Mouse (Mus musculus): ENCODE measurements around the gene Add1. TPM values are rescaled to one million over a fixed set of nuclear protein-coding genes. Genes with fewer than 3 reads are reported as not detected.

Gene Add1
- 100 to 1,000 TPM; 219 to 282 TPM for polyA plus RNA-seq (2017; shearing (Covaris generic))

DNA sequence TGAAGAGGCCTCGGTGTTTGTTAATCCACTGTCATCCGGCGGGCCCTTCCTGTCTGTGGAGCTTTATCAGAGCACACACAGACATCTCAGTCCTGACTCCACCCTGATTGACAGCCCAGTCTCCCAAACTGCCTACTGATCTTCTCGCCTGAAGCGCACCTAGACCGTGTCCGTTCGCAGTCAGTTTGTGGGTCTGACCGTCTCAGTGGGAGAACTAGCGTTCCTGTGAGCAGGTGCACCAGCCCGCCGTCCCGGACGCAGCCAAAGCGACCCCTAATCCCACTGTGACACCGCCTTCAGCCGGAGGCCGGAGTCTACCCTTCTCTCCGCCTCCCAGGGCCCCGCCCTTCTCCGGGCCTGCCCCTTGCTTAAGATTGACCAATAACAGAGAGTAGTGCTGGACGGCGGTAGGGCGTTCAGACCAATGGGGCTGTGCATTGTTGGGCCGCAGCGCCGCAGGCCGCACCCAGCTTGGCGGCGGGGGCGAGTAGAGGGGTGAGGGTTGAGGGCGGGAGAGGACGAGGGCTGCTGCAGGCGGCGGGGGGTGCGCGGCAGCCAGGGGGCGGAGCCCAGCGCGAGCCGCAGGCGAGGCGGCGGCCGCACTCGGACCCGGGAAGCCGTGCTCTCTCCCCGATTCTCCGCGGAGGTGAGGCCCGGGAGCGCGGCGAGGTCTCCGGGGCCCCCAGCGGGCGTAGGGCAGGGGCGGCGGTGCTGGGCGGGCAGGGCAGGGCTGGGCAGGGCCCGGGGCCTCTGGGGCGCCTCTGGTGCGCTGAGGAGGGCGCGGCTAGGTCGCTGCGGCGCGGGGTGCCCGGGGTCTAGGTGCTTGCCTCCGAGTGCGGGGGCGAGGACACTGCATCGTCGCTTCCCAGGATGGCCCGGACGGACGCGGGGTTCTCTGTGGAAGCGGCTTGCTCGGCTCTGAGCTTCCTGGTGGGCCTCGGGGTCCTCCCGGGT is at the start of gene Add1:
Gene Add1, plus strand, starts transcription at position 397 of the 954 bp plus-strand sequence.

DNA sequence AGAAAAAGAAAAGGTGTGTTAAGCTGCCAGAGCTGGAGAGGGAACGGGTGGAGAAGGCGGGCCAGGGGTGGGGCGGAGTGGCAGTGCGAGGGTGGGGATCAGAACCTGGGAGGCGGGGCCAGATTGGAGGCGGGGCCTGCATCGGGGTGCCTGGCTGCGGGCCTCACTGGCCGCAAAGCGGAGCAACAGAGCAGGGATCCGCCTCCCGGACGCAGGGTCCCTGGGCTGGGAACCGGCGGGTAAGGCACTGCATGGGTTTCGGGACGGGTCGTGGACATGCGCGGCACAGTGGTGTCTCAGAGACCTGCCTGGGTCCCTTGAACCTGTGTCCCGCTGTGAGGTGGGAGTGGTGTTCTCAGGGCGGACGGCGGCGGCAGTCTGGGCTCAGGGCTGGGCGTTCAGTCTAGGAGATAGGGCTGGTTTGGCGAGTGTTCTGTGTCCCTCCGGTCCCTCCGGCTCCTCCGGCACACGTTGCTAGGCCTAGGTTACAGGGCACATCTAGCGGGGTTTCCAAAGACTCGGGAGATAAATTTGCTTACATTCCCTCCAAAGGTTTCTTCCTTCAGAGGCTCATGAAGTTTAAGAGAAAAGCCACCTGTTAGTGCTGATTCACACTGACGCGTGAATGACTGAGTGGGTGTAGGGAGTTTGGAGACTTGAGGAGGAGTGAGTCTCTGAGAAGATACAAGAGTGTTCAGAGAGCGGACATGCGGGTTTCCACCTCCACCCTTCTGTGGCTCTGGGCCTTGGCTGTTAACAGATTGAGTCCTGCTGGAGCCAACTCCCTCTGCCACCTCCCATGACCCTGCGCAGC is 47.6 kb upstream of the Add1 start, which contains the start of gene Sh3bp2:
Gene Sh3bp2, plus strand, starts transcription at position 176 of the 814 bp plus-strand sequence.

DNA sequence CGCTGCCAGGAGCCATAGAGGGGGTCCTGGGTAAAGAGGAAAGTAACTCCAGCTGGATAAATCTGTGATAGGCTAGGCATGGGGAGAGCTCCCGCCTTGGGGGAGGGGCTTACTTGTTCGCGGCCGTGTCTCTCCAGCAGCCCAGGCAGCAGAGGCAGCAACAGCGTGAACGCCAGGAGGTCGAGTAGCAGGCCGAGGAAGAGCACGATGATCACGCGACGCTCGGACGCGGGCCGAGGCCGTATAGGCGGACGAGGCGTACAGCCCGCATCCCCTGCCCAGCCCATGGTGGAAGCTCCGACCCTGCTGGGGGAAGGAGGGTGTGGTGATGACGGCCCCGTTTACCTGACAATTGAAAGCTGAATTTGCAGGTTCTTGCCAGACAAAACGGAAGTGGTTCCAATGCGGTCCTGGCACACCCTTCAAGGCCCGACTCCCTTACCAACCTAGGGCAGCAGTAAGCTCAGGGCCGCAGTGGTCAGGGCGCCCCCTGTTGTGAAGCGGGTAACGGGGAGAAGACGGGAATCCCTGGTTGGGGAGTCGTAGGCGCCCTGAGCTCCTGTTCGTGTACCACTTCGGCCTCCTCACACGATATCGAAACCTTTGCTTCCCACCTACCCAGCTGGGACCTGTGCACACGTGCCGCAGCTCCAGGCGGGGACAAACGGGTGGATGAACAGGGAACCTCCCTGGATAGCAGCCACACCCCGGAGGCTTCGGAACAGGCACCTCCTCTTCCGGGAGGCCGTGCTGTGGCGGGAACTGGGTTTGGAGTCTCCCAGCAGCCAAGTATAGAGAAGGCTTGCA is 63.2 kb downstream of the Add1 start, which contains the start of gene Mfsd10:
Gene Mfsd10, minus strand, starts transcription at position 732 of the 807 bp plus-strand sequence.

DNA sequence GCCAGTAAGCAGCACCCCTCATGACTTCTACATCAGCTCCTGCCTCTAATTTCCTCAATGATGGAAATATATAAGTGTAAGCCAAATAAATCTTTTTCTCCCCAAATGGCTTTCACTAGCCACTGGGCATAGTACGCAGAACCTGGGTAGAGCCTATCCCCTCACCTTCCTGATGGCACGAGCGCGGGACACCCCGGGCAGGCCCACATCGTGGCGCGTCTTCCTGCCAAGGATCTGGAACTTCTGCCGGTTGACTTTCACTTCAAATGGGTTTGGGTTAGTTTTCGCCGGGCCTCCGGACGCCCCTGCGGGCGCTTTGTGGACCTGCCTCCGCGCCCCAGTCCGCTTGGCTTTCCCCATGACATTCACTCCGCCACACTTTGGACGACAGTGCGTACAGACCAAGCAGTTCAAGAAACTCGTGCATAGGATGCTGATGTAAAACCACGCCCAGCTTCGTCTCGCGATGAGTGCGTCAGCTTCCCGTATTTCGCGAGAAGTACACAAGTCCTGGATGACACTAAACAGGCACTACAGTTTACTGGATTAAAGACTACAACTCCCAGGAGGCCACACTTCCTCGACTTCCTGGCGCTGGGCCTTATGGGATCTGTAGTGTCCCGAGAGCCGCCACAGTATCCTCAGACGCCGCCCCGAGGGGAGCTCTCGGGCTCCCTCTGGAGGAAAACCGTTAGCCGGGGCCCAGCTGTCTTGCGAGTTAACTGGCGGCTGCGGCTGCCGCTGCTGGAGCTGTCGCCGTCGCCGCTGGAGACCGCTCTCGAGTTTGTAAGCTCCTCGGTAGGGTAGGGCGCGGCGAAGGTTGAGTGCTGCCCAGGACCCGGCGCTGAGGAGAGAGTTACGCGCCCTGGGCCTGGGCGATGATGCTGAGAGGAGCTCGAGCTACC is 86.5 kb downstream of the Add1 start, which contains the start of the genes Nop14 and Grk4:
Gene Nop14, minus strand, starts transcription at position 463 of the 905 bp plus-strand sequence.
Gene Grk4, plus strand, starts transcription at position 694 of the 905 bp plus-strand sequence.

Other genes starting within 250 kb of the Add1 start
- 100 to 1,000 TPM; 139 to 179 TPM for gene Rnf4, start 237.4 kb upstream of the Add1 start, polyA plus RNA-seq (2017; shearing (Covaris generic))
- 10 to 100 TPM; 15.3 to 19.3 TPM for gene Fam193a, start 203.7 kb upstream of the Add1 start, polyA plus RNA-seq (2017; shearing (Covaris generic))
- 10 to 100 TPM; 37.4 to 43.7 TPM for gene Tnip2, start 59.7 kb upstream of the Add1 start, polyA plus RNA-seq (2017; shearing (Covaris generic))
- gene Sh3bp2, start 47.8 kb upstream of the Add1 start, polyA plus RNA-seq (2017; shearing (Covaris generic)) = 10 to 100 TPM; 10.0 to 12.0 TPM
- 10 to 100 TPM; 70.8 to 95.4 TPM for gene Mfsd10, start 63.5 kb downstream of the Add1 start, polyA plus RNA-seq (2017; shearing (Covaris generic))
- gene Nop14, start 86.5 kb downstream of the Add1 start, polyA plus RNA-seq (2017; shearing (Covaris generic)) = 10 to 100 TPM; 44.3 to 49.8 TPM
- gene Grk4, start 86.7 kb downstream of the Add1 start, polyA plus RNA-seq (2017; shearing (Covaris generic)) = 10 to 100 TPM in 1 of 2 experiments, 1 to 10 TPM in 1; 8.9 to 11.0 TPM
- gene Htt, start 188.1 kb downstream of the Add1 start, polyA plus RNA-seq (2017; shearing (Covaris generic)) = 10 to 100 TPM; 19.1 to 23.2 TPM

Data from inflammation-experienced regulatory T-cells (primary cell).